Mouse (Mus musculus) ES-E14 (cell line): ENCODE data around the gene Gm21739. TPM values are rescaled to one million over a fixed set of nuclear protein-coding genes. Genes with fewer than 3 reads are reported as not detected.
"Not testable (repeated sequence)": the region's sequence is repeated elsewhere in the genome, so short reads cannot be mapped to it uniquely, and the experiment has no call there.

Source experiments
- DNase-seq: peaks from one replicate; pipeline ENCODE4 v3.0.0-alpha.2; 2013; ENCODE audit warnings: low read depth, low spot score
- H3K27ac ChIP-seq: 2 replicates; pipeline ENCODE4 v1.5.1; 2012; ENCODE audit warnings: low read depth, mild to moderate bottlenecking, low read length, moderate library complexity, mixed read lengths; ENCODE audit not compliant: poor library complexity, insufficient read depth, severe bottlenecking
- H3K36me3 ChIP-seq: 2 replicates; pipeline ENCODE4 v1.6.1; 2012; ENCODE audit warnings: mild to moderate bottlenecking, low read length, moderate library complexity, mixed read lengths; ENCODE audit not compliant: control insufficient read depth, poor library complexity, insufficient read depth, severe bottlenecking
- H3K4me1 ChIP-seq, 2 experiments: fragments of 150-350 bp in 1 of 2; sonication (generic) in 1 of 2; 2 replicates each; pipeline ENCODE4 v1.6.1; 2012; ENCODE audit warnings: low read length in 2 of 2, mild to moderate bottlenecking in 1 of 2, mixed read lengths in 1 of 2; ENCODE audit not compliant: control insufficient read depth in 2 of 2, insufficient read depth in 2 of 2, poor library complexity in 1 of 2
- H3K4me3 ChIP-seq, 2 experiments: fragments of 150-350 bp in 1 of 2; sonication (generic) in 1 of 2; 2 replicates each; pipeline ENCODE4 v1.5.1; 2012; ENCODE audit warnings: low read length in 2 of 2, low read depth in 1 of 2, mild to moderate bottlenecking in 1 of 2, mixed read lengths in 1 of 2; ENCODE audit not compliant: insufficient read depth in 1 of 2, poor library complexity in 1 of 2, severe bottlenecking in 1 of 2
- H3K9ac ChIP-seq: 2 replicates; pipeline ENCODE4 v1.6.1; 2012; ENCODE audit warnings: low read depth, mild to moderate bottlenecking, low read length, mixed read lengths; ENCODE audit not compliant: poor library complexity, insufficient read depth, severe bottlenecking
- H3K9me3 ChIP-seq: fragments of 150-350 bp; sonication (generic); 2 replicates; pipeline ENCODE4 v1.6.1; 2012; ENCODE audit warnings: low read depth, mild to moderate bottlenecking, low read length; ENCODE audit not compliant: control insufficient read depth, insufficient read depth
- in situ Hi-C, 2 experiments: fragments of 600-800 bp; cut with MboI; formaldehyde crosslinking; loops; one replicate each; pipeline ENCODE4 v1.15.1; 2025; ENCODE audit warnings: low sequenced_read_pairs in 2 of 2, inconsistent platforms in 1 of 2; ENCODE audit not compliant: unreplicated experiment in 2 of 2
- total RNA-seq: library from RNA; depleted of rRNA; stranded (reverse); fragments of 300-350 nt; gene quantifications from 2 replicates; pipeline ENCODE4 v1.2.3, GENCODE M21; 2012; rRNA removed

Gene Gm21739
- total RNA-seq = not detected in 2 replicates

- H3K27ac ChIP-seq = not testable (repeated sequence)
Measured at GRCm38 (mm10) chrY:44264344-44264743, at the start of gene Gm21739. TSS of gene Gm21739 (minus strand) at chrY:44264444.

More at GRCm38 (mm10) chrY:44264344-44264743, at the start of gene Gm21739:
- H3K9me3 ChIP-seq, H3K4me3 ChIP-seq, H3K4me1 ChIP-seq, H3K36me3 ChIP-seq, H3K9ac ChIP-seq, in situ Hi-C loops, DNase-seq: not testable (repeated sequence)
